Mouse (Mus musculus): ENCODE measurements around the gene Ubiad1. TPM values are rescaled to one million over a fixed set of nuclear protein-coding genes. Genes with fewer than 3 reads are reported as not detected.
A peak's percentile ranks its signal among the peaks of the same experiment; 100 is the strongest.

Ubiad1 gene
- total RNA-seq (2021) = 10 to 100 TPM; 17.6 to 18.7 TPM
- long read RNA-seq, experiment 1, transcript Ubiad1-201 (2 exons, 2,992 nt) = major isoform, 23 of 29 reads
- long read RNA-seq, experiment 1, partial matches to known transcripts = 0 of 29 reads
- long read RNA-seq, experiment 1, other reads (novel, unspliced or antisense) = 6 of 29 reads
- long read RNA-seq, experiment 2, transcript Ubiad1-201 (2 exons, 2,992 nt) = major isoform, 5 of 7 reads
- long read RNA-seq, experiment 2, partial matches to known transcripts = 0 of 7 reads
- long read RNA-seq, experiment 2, other reads (novel, unspliced or antisense) = 2 of 7 reads

GRCm38 (mm10) chr4:148444250-148444967 is at the start of gene Ubiad1:
Gene Ubiad1 (minus strand): TSS chr4:148444771.
- DNase-seq = peak; percentile 89 to 91

GRCm38 (mm10) chr4:148491448-148491847 is 46.9 kb upstream of the Ubiad1 start:
- DNase-seq = no peak

GRCm38 (mm10) chr4:148490502-148490901 is 45.9 kb upstream of the Ubiad1 start:
- DNase-seq = no peak

GRCm38 (mm10) chr4:148487841-148488240 is 43.3 kb upstream of the Ubiad1 start:
- no peak for DNase-seq

- DNase-seq = no peak
Measured at GRCm38 (mm10) chr4:148484511-148484910, 39.9 kb upstream of the Ubiad1 start.

- DNase-seq = no peak
Measured at GRCm38 (mm10) chr4:148481557-148482168, 37.1 kb upstream of the Ubiad1 start.

- DNase-seq = no peak
Measured at GRCm38 (mm10) chr4:148480245-148480644, 35.7 kb upstream of the Ubiad1 start.

- DNase-seq = no peak
Measured at GRCm38 (mm10) chr4:148473496-148473895, 28.9 kb upstream of the Ubiad1 start.

GRCm38 (mm10) chr4:148472436-148473174 is 28.0 kb upstream of the Ubiad1 start:
- DNase-seq = peak in 1 of 2 experiments; percentile 23

GRCm38 (mm10) chr4:148471363-148471806 is 26.8 kb upstream of the Ubiad1 start:
- DNase-seq = no peak

GRCm38 (mm10) chr4:148469487-148470252 is 25.1 kb upstream of the Ubiad1 start:
- peak in 1 of 2 experiments; percentile 25 for DNase-seq

- DNase-seq = no peak
Measured at GRCm38 (mm10) chr4:148468396-148468795, 23.8 kb upstream of the Ubiad1 start.

GRCm38 (mm10) chr4:148466511-148467079 is 22.0 kb upstream of the Ubiad1 start:
- DNase-seq = no peak

GRCm38 (mm10) chr4:148464869-148465268 is 20.3 kb upstream of the Ubiad1 start:
- DNase-seq = no peak

- DNase-seq = no peak
Measured at GRCm38 (mm10) chr4:148464301-148464700, 19.7 kb upstream of the Ubiad1 start.

- peak; percentile 21 to 58 for DNase-seq
Measured at GRCm38 (mm10) chr4:148463208-148463960, 18.8 kb upstream of the Ubiad1 start.

GRCm38 (mm10) chr4:148462717-148463116 is 18.1 kb upstream of the Ubiad1 start:
- no peak for DNase-seq

- no peak for DNase-seq
Measured at GRCm38 (mm10) chr4:148461772-148462171, 17.2 kb upstream of the Ubiad1 start.

- no peak for DNase-seq
Measured at GRCm38 (mm10) chr4:148460656-148461284, 16.2 kb upstream of the Ubiad1 start.

- no peak for DNase-seq
Measured at GRCm38 (mm10) chr4:148455477-148456025, 11.0 kb upstream of the Ubiad1 start.
